Mouse (Mus musculus): ENCODE data around the gene Fignl1. TPM values are rescaled to one million over a fixed set of nuclear protein-coding genes. Genes with fewer than 3 reads are reported as not detected.

The Fignl1 gene
- total and polyA plus RNA-seq, 3 experiments: 34.2 to 59.9 (median 51.2) TPM

DNA sequence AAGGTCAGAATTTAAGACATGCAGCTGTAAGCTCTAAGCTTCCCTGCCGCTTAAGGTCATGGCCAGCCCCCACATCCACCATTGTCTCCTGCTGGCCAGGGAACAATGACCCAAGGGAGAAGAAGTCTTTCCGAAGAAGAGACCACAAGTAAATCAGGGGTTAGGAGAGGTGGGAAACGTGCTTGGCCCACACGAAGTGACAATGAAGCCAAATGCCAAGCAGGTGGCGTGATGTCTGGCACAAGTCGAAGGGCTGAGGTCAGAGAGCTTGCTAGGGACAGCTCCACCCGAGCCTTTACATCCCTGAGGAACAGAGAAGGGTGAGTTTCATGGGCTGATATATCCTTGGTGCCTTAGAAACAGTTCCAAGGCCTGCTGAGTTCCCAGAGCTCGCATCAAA, 36.3 kb upstream of the Fignl1 start:
- H3K27ac ChIP-seq (ENCODE audit: control insufficient read depth, low read depth, low read length): no peak overlapping the region
- no peaks in the 10 kb centered on the region for H3K79me2 ChIP-seq (ENCODE audit: control insufficient read depth, insufficient read depth, low read length, poor library complexity)
- no peak overlapping the region for H3K9ac ChIP-seq (ENCODE audit: control insufficient read depth, low read depth, low read length, poor library complexity, severe bottlenecking)
- no peak for TF ChIP-seq KAT2A (conservative IDR thresholded peaks at IDR 0.05; ENCODE audit: low read depth, low read length)
- no peak for TF ChIP-seq TCF12 (IDR thresholded peaks at IDR 0.05; ENCODE audit: low read depth, low read length)
- no peak for TF ChIP-seq ZKSCAN1 (IDR thresholded peaks at IDR 0.05; ENCODE audit: low read depth, low read length)
- TF ChIP-seq USF1 (IDR thresholded peaks at IDR 0.05; ENCODE audit: low read depth, low read length): no peak
- no peak for TF ChIP-seq POLR2AphosphoS2 (IDR thresholded peaks at IDR 0.05; ENCODE audit: low read length)
- no peak for TF ChIP-seq CHD2 (IDR thresholded peaks at IDR 0.05; ENCODE audit: low read length)
- TF ChIP-seq MXI1 (IDR thresholded peaks at IDR 0.05; ENCODE audit: low read depth, low read length): no peak
- no peak for TF ChIP-seq ETS1 (IDR thresholded peaks at IDR 0.05; ENCODE audit: low read depth, low read length)
- TF ChIP-seq ZNF384 (IDR thresholded peaks at IDR 0.05; ENCODE audit: low read depth, low read length): no peak
- TF ChIP-seq MYC (IDR thresholded peaks at IDR 0.05; ENCODE audit: low read depth, low read length): no peak
- no peak for TF ChIP-seq RAD21 (IDR thresholded peaks at IDR 0.05; ENCODE audit: low read depth, low read length)
- no peak for TF ChIP-seq NRF1 (IDR thresholded peaks at IDR 0.05; ENCODE audit: insufficient read depth, low read depth, low read length, poor library complexity, severe bottlenecking)
- no peak for TF ChIP-seq ZMIZ1 (IDR thresholded peaks at IDR 0.05; ENCODE audit: low read depth, low read length)
- no peak for TF ChIP-seq MAZ (IDR thresholded peaks at IDR 0.05; ENCODE audit: low read depth, low read length)
- no peak for TF ChIP-seq BHLHE40 (IDR thresholded peaks at IDR 0.05; ENCODE audit: borderline replicate concordance, low read depth, low read length)
- no peak for TF ChIP-seq RCOR1 (IDR thresholded peaks at IDR 0.05; ENCODE audit: low read depth, low read length)
- no peak for TF ChIP-seq E2F4 (IDR thresholded peaks at IDR 0.05; ENCODE audit: borderline replicate concordance, low read depth, low read length)
- no peak for DNase-seq (ENCODE audit: low read depth, low spot score)
- H3K9me3 ChIP-seq (replicated peaks; ENCODE audit: insufficient read depth, low read length): no peaks in the 10 kb centered on the region
- peaks cover 0 to 23% of the 10 kb centered on the region in 2 experiments; a peak in 2 of 4 replicates for H3K36me3 ChIP-seq (ENCODE audit: control insufficient read depth in 1 of 2, insufficient read depth in 2 of 2, low read length in 2 of 2)
- H3K4me1 ChIP-seq (ENCODE audit: control insufficient read depth in 1 of 2, insufficient read depth in 2 of 2, low read length in 2 of 2): peaks cover 9 to 13% of the 10 kb centered on the region in 2 experiments; a peak in 3 of 4 replicates
- no peak overlapping the region for H3K4me3 ChIP-seq (ENCODE audit: control insufficient read depth in 1 of 2, insufficient read depth in 1 of 2, low read depth in 2 of 2, low read length in 2 of 2)
- peaks cover 5 to 14% of the 10 kb centered on the region in 2 experiments for H3K27me3 ChIP-seq (ENCODE audit: control insufficient read depth in 1 of 2, insufficient read depth in 2 of 2, low read length in 2 of 2)

DNA sequence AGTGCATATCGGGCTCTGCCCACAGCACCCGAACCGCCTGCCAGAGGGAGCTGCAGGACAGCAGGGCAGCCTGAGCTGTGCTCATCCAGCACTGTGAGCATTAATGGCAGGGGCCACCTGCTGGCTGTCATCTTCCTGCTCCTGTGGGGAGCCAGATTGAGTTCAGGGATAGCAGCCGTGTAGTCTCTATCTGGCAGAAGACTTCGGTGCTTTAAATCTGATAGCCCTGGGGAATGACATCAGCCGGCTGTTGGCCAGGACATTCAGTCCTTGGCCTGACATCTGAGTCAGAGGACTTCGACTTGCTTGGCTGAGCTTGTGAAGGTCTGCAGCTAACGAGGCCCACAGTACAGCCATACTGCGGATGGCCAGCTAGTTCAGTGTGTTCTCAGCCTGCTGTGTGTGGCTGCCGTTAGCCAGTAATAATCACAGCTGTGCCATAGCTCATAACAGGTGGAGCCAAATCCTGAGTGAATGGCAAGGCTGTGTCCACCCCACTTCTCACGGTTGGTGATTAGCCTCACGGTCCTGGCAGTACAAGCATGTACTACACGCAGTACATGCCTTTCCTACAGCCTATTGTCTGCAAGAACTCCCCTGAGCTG, 35.7 kb upstream of the Fignl1 start:
- Histone ChIP-seq H3K9ac (ENCODE audit: control insufficient read depth, low read depth, low read length, poor library complexity, severe bottlenecking) (no peak overlapping the region), H3K79me2 (ENCODE audit: control insufficient read depth, insufficient read depth, low read length, poor library complexity) (no peaks in the 10 kb centered on the region), H3K36me3 (ENCODE audit: control insufficient read depth in 1 of 2, insufficient read depth in 2 of 2, low read length in 2 of 2) (peaks cover 0 to 18% of the 10 kb centered on the region in 2 experiments; a peak in 2 of 4 replicates), H3K27ac (ENCODE audit: control insufficient read depth, low read depth, low read length) (no peak overlapping the region), H3K4me3 (ENCODE audit: control insufficient read depth in 1 of 2, insufficient read depth in 1 of 2, low read depth in 2 of 2, low read length in 2 of 2) (no peak overlapping the region), H3K27me3 (ENCODE audit: control insufficient read depth in 1 of 2, insufficient read depth in 2 of 2, low read length in 2 of 2) (peaks cover 5 to 14% of the 10 kb centered on the region in 2 experiments), H3K4me1 (ENCODE audit: control insufficient read depth in 1 of 2, insufficient read depth in 2 of 2, low read length in 2 of 2) (peaks cover 9 to 16% of the 10 kb centered on the region in 2 experiments; a peak in 3 of 4 replicates), H3K9me3 (replicated peaks; ENCODE audit: insufficient read depth, low read length) (no peaks in the 10 kb centered on the region)
- TF ChIP-seq MAX (IDR thresholded peaks at IDR 0.05; ENCODE audit: low read length) (no peak), MYC (IDR thresholded peaks at IDR 0.05; ENCODE audit: low read depth, low read length) (no peak), ELF1 (IDR thresholded peaks at IDR 0.05; ENCODE audit: low read depth, low read length) (no peak), POLR2AphosphoS5 (IDR thresholded peaks at IDR 0.05; ENCODE audit: borderline replicate concordance, low read depth, low read length) (no peak)
- no peak for DNase-seq (ENCODE audit: low read depth, low spot score)
